Mouse (Mus musculus) cerebellum, adult 18-20 months (tissue): ENCODE data around the gene Tysnd1.

ENCODE experiments used
- DNase-seq, 2 experiments: peaks; one replicate each; pipeline ENCODE4 v3.0.0; 2021

Gene Tysnd1

GRCm38 (mm10) chr10:61693563-61693962 lies 1.8 kb upstream of the Tysnd1 start:
- DNase-seq, result no peak

GRCm38 (mm10) chr10:61695703-61696559 lies 617 bp downstream of the Tysnd1 start:
- peak in 1 of 2 experiments; percentile 16 for DNase-seq

- DNase-seq, result peak; percentile 11 to 25
These were observed 1.2 kb downstream of the Tysnd1 start for GRCm38 (mm10) chr10:61696560-61696823.

DNA sequence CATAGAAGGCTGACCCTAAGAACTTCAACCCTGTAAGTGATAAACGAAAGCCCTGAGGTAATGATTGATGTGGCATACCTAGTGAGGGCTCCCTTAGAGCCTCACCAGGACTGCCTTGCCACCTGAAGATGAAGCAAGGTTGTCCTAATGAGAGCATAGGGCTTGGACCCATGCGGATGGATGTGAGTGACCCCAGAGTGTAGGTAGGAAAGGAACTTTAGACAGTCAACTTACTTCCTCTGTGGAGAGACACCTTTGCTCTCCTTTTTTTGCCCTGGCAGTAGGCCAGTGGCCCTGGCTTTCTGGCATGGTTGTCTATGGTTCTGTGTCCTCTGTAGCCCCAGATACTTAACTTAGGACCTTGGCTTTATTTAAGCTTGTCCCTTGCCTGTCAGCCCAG lies 1.7 kb downstream of the Tysnd1 start:
- DNase-seq, result peak; percentile 18 to 28

- DNase-seq, result no peak
These were observed 9.3 kb downstream of the Tysnd1 start for GRCm38 (mm10) chr10:61704663-61705062.

DNA sequence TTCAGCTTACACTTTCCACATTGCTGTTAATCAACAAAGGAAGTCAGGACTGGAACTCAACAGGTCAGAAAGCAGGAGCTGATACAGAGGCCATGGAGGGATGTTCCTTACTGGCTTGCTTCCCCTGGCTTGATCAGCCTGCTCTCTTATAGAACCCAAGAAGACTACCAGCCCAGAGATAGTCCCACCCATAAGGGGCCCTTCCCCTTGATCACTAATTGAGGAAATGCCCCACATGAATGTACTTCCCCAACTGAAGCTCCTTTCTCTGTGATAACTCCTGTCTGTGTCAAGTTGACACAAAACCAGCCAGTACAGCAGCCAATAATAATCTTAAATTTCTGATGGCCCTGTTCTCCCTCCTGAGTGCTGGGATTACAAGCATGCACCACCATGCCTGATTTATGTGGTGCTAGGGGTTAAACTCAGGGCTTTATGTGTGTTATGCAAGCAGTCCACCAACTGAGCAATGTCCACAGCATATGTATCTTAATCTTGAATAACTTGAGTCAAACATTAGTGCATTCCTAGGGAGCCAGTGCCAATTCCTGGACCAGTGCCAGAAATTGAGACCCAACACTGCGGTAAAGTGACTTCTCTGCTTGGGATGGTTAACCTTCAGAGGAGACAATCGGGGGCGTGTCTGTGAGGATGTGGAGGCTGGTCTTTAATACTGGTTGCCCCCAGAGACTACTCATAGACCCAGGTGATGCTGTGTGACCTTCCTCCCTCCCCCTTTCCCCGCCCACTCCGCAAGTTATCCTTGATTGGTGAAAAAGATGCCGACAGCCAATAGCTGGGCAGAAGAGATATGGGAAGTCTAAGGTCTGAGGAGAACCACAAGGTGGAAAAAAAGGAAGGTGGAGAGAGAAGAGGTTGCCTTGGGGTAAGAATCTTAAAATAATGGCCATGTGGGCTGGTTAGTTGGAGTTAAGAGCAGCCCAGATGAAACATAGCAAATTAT lies 11.4 kb downstream of the Tysnd1 start:
- DNase-seq, result no peak

- no peak for DNase-seq
These were observed 18.3 kb downstream of the Tysnd1 start for GRCm38 (mm10) chr10:61713601-61714000.

DNA sequence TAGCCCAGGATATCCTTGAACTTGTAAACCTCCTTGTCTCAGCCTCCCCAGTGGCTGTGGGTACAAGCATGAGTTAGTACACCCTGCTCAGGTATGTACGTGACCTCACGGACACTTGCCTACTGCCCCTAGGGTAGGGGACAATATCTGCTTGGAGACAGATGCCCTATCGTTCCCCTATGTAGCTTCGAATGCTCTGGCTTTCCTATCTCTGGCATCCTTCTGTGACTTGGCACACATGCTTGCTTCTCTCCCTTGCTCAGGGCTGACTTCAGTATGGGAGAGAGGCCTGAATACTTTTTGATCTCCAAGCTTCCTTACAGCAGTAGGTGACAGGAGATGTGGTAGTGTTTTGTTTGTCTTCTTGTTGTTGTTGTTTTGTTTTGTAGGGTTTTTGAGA lies 18.8 kb downstream of the Tysnd1 start:
- DNase-seq, result no peak

DNA sequence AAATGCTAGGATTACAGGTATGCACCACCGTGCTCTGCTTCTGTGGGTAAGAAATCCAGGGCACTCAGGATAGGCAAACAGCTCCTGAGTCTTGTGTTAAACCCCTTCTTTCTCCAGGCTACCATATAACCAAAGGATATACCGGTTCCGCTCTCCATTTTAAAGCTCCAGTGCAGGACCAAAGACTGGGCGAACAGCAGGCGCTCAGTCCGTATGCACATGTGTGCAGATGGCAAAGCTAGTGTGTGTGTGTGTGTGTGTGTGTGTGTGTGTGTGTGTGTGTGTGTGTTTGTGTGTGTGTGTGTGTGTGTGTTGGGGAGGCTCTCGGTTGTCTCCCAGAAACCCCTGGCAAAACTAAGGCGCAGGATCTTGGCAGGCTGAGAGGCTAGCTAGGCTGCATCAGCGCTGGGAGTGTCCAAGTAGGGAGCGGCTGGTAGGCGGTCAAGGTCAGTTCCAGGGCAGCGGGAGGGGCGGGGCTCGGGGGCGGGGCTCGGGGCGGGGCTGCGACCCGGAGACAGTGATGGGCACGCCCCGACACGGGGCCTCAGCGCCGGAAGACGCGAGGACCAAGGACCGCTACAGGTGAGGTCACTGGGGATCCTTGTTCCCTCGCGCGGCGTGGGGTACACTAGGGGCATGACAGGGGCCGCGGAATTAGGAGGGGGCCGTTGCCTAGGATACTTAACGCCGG lies 19.6 kb downstream of the Tysnd1 start, which contains the start of gene Aifm2:
Aifm2 (plus strand) TSS at position 493 of the 691 bp plus-strand sequence.
- peak; percentile 46 to 55 for DNase-seq

GRCm38 (mm10) chr10:61715462-61715837 lies 20.1 kb downstream of the Tysnd1 start:
- no peak for DNase-seq

DNA sequence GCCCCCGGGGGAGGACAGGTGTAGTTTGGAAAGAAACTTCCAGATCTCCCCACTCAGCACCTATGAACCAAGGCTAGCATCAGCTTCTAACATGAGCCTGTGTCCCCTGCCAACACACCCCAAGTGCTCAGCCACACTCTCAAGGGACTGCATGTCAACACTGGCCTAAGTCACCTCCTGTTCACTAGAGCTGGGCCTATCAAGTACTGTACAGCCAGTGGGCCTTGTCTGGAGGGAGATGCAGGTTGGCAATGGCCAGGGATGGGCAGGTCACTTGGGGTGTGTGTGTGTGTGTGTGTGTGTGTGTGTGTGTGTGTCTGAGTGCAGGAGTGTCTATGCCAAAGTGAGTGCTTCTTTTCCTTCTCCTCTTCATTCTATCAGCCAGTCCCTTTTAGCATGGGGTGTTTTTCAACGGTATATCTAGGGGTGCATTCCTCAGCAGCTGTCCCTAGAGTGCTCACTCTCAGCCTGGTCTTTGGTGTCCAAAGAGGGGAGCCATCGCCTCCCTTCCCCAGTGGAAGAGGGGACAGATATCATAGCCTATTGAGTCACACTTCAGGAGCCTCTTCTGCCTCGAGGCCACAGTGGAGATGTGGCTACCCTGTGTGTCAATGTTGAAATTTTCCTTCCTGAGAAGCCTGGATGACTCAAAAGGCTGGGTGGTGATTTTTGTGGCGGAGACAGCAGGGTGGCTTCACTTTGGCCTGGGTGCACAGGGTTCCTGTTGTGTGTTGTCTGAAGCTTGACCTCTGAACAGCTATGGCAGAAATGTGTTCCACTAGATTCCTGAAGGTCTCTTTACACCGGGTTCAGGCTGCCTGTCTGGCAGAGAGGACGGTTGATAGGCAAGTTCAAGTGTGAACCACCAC lies 20.9 kb downstream of the Tysnd1 start:
- DNase-seq, result no peak

DNA sequence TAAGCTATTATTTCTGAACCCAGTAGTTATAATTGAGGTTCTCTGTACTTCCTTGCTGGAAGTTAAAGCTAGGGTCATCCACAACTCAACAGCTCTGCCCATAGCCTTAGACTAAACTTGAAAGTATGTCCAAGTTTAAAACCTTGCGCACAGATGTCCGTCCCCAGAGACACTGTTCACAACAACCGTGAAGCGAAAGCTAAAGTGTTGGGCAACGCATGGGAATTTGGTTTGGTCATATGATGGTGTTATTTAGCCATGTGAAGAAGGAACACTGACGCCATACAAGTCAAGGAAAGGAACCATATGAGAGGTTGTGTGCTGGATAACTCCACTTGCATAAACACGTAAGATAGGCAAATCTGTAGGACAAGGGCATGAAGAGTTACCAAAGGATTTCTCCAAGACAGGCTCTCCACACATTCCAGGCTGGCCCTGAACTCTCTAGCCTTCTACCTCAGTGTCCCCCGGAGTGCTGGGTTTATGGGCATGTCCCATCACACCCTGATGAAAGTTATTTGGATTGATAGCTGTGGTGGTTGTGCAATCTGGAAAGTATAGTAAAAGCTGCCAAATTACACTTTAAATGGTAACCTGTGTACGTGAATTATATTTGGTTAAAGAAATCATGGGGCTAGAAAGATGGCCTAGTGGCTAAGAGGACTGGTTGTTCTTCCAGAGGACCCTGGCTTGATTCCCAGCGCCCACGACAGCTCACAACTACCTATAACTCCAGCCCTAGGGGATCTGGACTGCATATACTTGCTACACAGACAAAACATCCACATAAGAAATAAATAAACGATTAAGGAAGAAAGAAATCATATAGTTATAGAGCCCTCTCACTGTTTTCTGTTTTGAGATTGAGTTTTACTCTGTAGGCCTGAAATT lies 22.3 kb downstream of the Tysnd1 start:
- DNase-seq, result no peak

DNA sequence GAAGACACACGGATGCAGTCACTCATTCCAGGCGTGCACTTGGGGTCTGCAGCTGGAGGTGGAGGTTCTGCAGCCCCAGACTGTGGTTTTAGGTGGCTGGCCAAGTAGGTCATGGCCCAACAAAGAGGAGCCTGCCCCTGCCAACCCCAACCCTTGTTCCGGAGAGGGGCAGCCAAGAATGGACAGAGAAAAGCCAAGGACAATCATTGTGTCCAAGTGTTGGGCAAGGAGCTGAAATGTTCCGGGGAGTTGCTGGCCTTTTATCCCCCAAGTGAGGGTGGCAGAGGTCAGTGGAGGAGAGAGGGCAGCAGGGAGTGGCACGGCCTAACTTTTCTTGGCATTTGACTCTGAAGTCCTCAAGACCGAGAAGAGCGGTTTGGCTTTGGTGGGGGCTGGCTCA lies 25.0 kb downstream of the Tysnd1 start:
- no peak for DNase-seq

DNA sequence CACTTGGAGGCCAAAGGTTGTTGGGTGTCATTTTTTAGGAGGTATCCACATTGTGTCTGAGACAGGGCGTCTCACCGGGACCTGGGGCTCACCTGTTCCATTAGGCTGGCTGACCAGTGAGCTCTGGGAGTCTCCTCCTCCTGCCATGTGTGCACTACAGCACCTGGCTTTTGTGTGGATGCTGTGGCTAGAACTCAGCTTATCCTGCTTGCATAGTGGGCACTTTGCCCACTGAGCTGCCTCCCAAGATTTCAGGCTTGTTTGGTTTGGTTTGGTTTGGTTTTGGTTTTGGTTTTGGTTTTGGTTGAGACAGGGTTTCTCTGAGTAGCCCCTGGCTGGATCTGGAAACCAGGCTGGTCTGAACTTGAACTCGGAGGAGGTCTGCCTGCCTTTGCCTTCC lies 26.9 kb downstream of the Tysnd1 start:
- DNase-seq, result no peak

GRCm38 (mm10) chr10:61723271-61723670 lies 28.0 kb downstream of the Tysnd1 start:
- DNase-seq, result no peak

DNA sequence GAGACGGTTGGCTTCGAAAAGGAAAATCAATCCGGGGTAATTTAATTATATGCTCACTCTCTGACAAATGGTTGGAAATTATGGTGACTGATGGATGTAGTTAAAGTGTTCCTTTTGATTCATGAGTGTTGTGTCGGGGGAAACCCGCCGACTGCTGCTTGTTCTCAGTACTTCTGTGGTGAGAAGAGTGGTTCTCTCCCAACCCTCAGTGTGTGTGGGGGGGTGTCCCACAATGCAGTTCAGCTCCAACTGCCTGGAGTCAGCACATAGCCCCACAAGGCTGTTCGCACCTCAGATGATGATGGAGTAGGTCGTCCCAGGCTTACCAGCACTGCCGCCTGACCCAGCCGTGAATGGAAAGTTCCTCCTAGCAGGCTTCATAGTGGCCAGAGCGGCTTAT lies 33.9 kb downstream of the Tysnd1 start:
- no peak for DNase-seq

DNA sequence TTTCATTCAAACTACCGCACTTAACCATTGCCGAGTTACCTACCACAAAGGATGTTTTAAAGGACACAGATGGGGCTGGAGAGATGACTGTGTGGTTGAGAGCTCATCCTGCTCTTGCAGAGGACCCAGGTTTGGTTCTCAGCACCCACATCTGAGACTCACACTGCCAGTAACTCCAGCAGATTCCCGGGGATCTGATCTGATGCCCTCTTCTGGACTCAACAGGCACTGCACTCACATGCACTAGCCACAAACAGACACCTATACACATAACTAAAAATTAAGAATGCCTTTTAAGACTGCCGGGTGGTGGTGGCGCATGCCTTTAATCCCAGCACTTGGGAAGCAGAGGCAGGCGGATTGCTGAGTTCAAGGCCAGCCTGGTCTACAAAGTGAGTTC lies 34.9 kb downstream of the Tysnd1 start:
- no peak for DNase-seq

DNA sequence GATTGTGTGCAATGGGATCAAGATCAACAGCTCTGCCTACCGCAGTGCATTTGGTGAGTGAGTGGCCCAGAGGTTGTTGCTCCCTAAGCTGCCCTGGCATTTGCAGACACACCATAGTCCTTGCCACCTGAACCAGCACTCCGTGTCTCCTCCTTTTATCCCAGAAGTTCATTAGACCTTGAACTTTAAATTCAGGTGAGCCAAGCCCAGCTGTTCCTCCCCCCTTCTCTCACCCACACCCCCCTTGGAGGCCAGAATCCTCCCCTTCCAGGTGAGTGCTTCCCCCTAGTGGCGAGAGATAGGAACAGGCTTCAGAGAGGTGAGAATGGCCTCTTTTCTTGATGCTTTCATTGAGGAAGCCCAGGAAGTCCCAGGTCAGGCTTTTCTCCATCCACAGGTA lies 39.1 kb downstream of the Tysnd1 start:
- peak; percentile 16 to 22 for DNase-seq

DNA sequence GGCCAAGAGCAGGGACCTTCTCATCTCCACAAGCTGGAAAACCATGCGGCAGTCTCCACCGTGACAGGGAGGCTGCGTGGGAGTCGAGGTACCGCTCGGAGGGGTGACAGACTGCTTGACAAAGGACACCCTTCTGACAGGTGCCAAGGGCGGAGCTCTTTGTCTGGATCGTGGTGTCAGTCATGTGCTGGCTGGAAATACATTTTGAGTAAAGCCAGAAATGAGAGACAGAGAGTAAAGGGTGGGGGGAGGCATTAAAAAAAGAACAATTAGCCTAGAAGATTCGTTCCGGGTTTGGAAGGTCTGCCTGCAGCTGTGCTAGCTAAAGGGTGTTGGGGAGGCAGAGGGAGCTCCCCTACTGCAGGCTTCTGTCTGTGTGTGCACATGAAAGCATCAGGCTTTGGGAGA lies 41.4 kb downstream of the Tysnd1 start:
- DNase-seq, result no peak

DNA sequence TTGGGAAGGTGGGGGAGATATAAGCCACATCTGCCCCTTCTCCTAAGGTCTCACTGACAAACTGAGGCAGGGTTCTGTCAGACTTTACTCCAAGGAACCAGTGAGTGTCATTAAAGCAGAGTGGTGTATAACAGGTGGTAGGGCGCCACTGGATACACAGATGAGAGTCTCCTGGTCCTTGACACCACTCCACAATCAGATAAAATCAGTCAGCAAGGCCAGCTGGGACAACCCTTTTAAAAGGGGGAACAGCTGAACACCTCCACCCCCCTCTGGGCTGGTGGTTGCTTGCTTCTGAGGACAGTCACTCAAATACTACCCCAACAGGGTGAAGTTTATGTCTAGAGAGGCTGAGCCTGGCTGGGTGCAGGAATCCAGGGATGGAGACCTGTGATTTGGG lies 42.2 kb downstream of the Tysnd1 start:
- DNase-seq, result no peak

GRCm38 (mm10) chr10:61738126-61738525 lies 42.8 kb downstream of the Tysnd1 start:
- no peak for DNase-seq
